In genomic region chr10:81418216-81419070, GRCm38 (mm10) we compare ENCODE assay signal across 8 mouse cellular contexts. TPM values are rescaled to one million over a fixed set of nuclear protein-coding genes. Genes with fewer than 3 reads are reported as not detected.
DNase-seq lines count a peak whose midpoint lies in the region; ATAC-seq and TF ChIP-seq lines count a peak whose summit lies in the region.

No protein-coding gene starts in this region.

- no peak overlapping the region for H3K9ac ChIP-seq in midbrain, postnatal 0 days (replicated peaks; ENCODE audit: low read length, poor library complexity, severe bottlenecking)
- H3K9ac ChIP-seq in forebrain, embryonic 13.5 days = peak overlapping the region; percentile 34; the same call in 1 of the 2 replicates
- H3K9ac ChIP-seq in limb, embryonic 13.5 days = 0 out of 2 replicates have a peak overlapping the region, but pooled peaks have one; percentile 65

- no peaks in the 10 kb centered on the region for H3K9me3 ChIP-seq in midbrain, embryonic 10.5 days (replicated peaks)
- H3K9me3 ChIP-seq in midbrain, postnatal 0 days (ENCODE audit: low read length) = no peaks in the 10 kb centered on the region
- H3K9me3 ChIP-seq in forebrain, embryonic 13.5 days (replicated peaks) = no peaks in the 10 kb centered on the region
- no peaks in the 10 kb centered on the region for H3K9me3 ChIP-seq in limb, embryonic 13.5 days

- H3K4me1 ChIP-seq in midbrain, embryonic 10.5 days = peaks cover 59% of the 10 kb centered on the region
- H3K4me1 ChIP-seq in midbrain, postnatal 0 days (ENCODE audit: insufficient read depth, low read length) = peaks cover 3% of the 10 kb centered on the region; the same call in 1 of the 2 replicates
- peaks cover 55% of the 10 kb centered on the region for H3K4me1 ChIP-seq in forebrain, embryonic 13.5 days
- peaks cover 59% of the 10 kb centered on the region for H3K4me1 ChIP-seq in limb, embryonic 13.5 days

- WGBS in midbrain, embryonic 10.5 days = 48% methylated on average over 11 of the region's 11 CpGs
- 51% methylated on average over 11 of the region's 11 CpGs for WGBS in midbrain, postnatal 0 days
- 50% methylated on average over 11 of the region's 11 CpGs for WGBS in forebrain, embryonic 13.5 days
- WGBS in limb, embryonic 13.5 days = 51% methylated on average over 11 of the region's 11 CpGs

- H3K36me3 ChIP-seq in midbrain, embryonic 10.5 days = no peaks in the 10 kb centered on the region
- 0 out of 2 replicates have a peak, but pooled peaks cover 12% of the 10 kb centered on the region for H3K36me3 ChIP-seq in midbrain, postnatal 0 days (ENCODE audit: insufficient read depth, low read length)
- peaks cover 15% of the 10 kb centered on the region for H3K36me3 ChIP-seq in forebrain, embryonic 13.5 days (ENCODE audit: poor library complexity, severe bottlenecking)
- H3K36me3 ChIP-seq in limb, embryonic 13.5 days = peaks cover 34% of the 10 kb centered on the region

- no peak for ATAC-seq in midbrain, postnatal 0 days (ENCODE audit: low FRiP score)
- ATAC-seq in forebrain, embryonic 13.5 days = no peak
- no peak for ATAC-seq in limb, embryonic 13.5 days (ENCODE audit: low FRiP score, low read depth)

- peaks cover 64% of the 10 kb centered on the region for H3K27me3 ChIP-seq in midbrain, embryonic 10.5 days (ENCODE audit: low read depth, poor library complexity, severe bottlenecking)
- H3K27me3 ChIP-seq in midbrain, postnatal 0 days (ENCODE audit: insufficient read depth, low read length) = no peaks in the 10 kb centered on the region
- 0 out of 2 replicates have a peak, but pooled peaks cover 8% of the 10 kb centered on the region for H3K27me3 ChIP-seq in forebrain, embryonic 13.5 days
- no peaks in the 10 kb centered on the region for H3K27me3 ChIP-seq in limb, embryonic 13.5 days

- no peak overlapping the region for H3K4me3 ChIP-seq in midbrain, embryonic 10.5 days
- H3K4me3 ChIP-seq in midbrain, postnatal 0 days (ENCODE audit: low read depth, low read length) = no peak overlapping the region
- no peak overlapping the region for H3K4me3 ChIP-seq in forebrain, embryonic 13.5 days
- no peak overlapping the region for H3K4me3 ChIP-seq in limb, embryonic 13.5 days

- H3K4me2 ChIP-seq in midbrain, postnatal 0 days (ENCODE audit: low read depth, low read length, poor library complexity, severe bottlenecking) = no peak overlapping the region
- no peak overlapping the region for H3K4me2 ChIP-seq in forebrain, embryonic 13.5 days
- no peak overlapping the region for H3K4me2 ChIP-seq in limb, embryonic 13.5 days (replicated peaks)

- no peak for TF ChIP-seq CTCF in midbrain, postnatal 0 days (IDR thresholded peaks at IDR 0.05)

- H3K27ac ChIP-seq in midbrain, embryonic 10.5 days (replicated peaks) = peak overlapping the region; percentile 38; the same call in 1 of the 2 replicates
- H3K27ac ChIP-seq in midbrain, postnatal 0 days (ENCODE audit: low read depth, low read length) = no peak overlapping the region
- H3K27ac ChIP-seq in forebrain, embryonic 13.5 days = peak overlapping the region; percentile 92
- 0 out of 2 replicates have a peak overlapping the region, but pooled peaks have one; percentile 91 for H3K27ac ChIP-seq in limb, embryonic 13.5 days

- peak; percentile 13 for DNase-seq in adrenal gland, postnatal 14 days
- no peak for DNase-seq in adrenal gland, postnatal 4 days (ENCODE audit: low spot score in 2 of 2)
- DNase-seq in midbrain, embryonic 10.5 days (ENCODE audit: low spot score) = no peak
- DNase-seq in midbrain, postnatal 0 days (ENCODE audit: low spot score) = no peak
- no peak for DNase-seq in embryo, embryonic 10.5 days (ENCODE audit: low spot score)
- DNase-seq in frontal cortex, postnatal 25 days (ENCODE audit: low spot score in 2 of 2) = no peak

RNA-seq across cellular contexts. Expression of gene Smim24, which starts 25.6 kb away (rescaled TPM):
- total RNA-seq in adrenal gland, postnatal 14 days (2021) = 0.94 and 1.9 TPM in 2 replicates
- total RNA-seq in adrenal gland, postnatal 4 days (2021) = 10 to 100 TPM in 1 of 2 experiments, 1 to 10 TPM in 1; 1.2 to 13.2 TPM
- 1.7 and 2.3 TPM in 2 replicates for polyA plus RNA-seq in midbrain, embryonic 10.5 days (2016; fragmentation: Nextera tagmentation; extraction: Ambion mirVana)
- 1.5 and 1.7 TPM in 2 replicates for total RNA-seq in midbrain, postnatal 0 days (2014; rRNA removed)
- 1.1 and 2.0 TPM in 2 replicates for polyA plus RNA-seq in midbrain, postnatal 0 days (2015; fragmentation: Nextera tagmentation; extraction: Ambion mirVana)
- 1.8 TPM in 2 replicates for polyA plus RNA-seq in forebrain, embryonic 13.5 days (2015; fragmentation: Nextera tagmentation; extraction: Ambion mirVana)
- polyA plus RNA-seq in limb, embryonic 13.5 days (2015; fragmentation: Nextera tagmentation; extraction: Ambion mirVana) = 4.2 and 4.7 TPM in 2 replicates

RNA-seq across cellular contexts. Expression of gene Gm48552, which starts 29.6 kb away (rescaled TPM):
- total RNA-seq in adrenal gland, postnatal 14 days (2021) = 0.64 and 2.1 TPM in 2 replicates
- 1 to 10 TPM; 2.6 to 4.1 TPM for total RNA-seq in adrenal gland, postnatal 4 days (2021)
- 1.7 and 2.9 TPM in 2 replicates for polyA plus RNA-seq in midbrain, embryonic 10.5 days (2016; fragmentation: Nextera tagmentation; extraction: Ambion mirVana)
- 6.6 TPM in 1 of 2 replicates, not detected in the other for total RNA-seq in midbrain, postnatal 0 days (2014; rRNA removed)
- polyA plus RNA-seq in midbrain, postnatal 0 days (2015; fragmentation: Nextera tagmentation; extraction: Ambion mirVana) = 1.6 and 3.9 TPM in 2 replicates
- polyA plus RNA-seq in forebrain, embryonic 13.5 days (2015; fragmentation: Nextera tagmentation; extraction: Ambion mirVana) = 2.1 and 2.3 TPM in 2 replicates
- 1.7 and 1.9 TPM in 2 replicates for polyA plus RNA-seq in limb, embryonic 13.5 days (2015; fragmentation: Nextera tagmentation; extraction: Ambion mirVana)

RNA-seq across cellular contexts. Expression of gene Gm48551, which starts 34.2 kb away (rescaled TPM):
- total RNA-seq in adrenal gland, postnatal 14 days (2021) = 0.48 and 1.6 TPM in 2 replicates
- total RNA-seq in adrenal gland, postnatal 4 days (2021) = 1 to 10 TPM; 1.7 to 1.8 TPM
- 2.9 and 3.4 TPM in 2 replicates for polyA plus RNA-seq in midbrain, embryonic 10.5 days (2016; fragmentation: Nextera tagmentation; extraction: Ambion mirVana)
- total RNA-seq in midbrain, postnatal 0 days (2014; rRNA removed) = 0.88 and 2.7 TPM in 2 replicates
- 5.8 and 10.2 TPM in 2 replicates for polyA plus RNA-seq in midbrain, postnatal 0 days (2015; fragmentation: Nextera tagmentation; extraction: Ambion mirVana)
- 4.2 and 5.8 TPM in 2 replicates for polyA plus RNA-seq in forebrain, embryonic 13.5 days (2015; fragmentation: Nextera tagmentation; extraction: Ambion mirVana)
- polyA plus RNA-seq in limb, embryonic 13.5 days (2015; fragmentation: Nextera tagmentation; extraction: Ambion mirVana) = 3.3 and 4.0 TPM in 2 replicates

RNA-seq across cellular contexts. Expression of gene Dohh, which starts 34.2 kb away (rescaled TPM):
- 52.6 and 55.6 TPM in 2 replicates for total RNA-seq in adrenal gland, postnatal 14 days (2021)
- total RNA-seq in adrenal gland, postnatal 4 days (2021) = 10 to 100 TPM; 49.4 to 49.7 TPM
- 93.4 and 98.7 TPM in 2 replicates for polyA plus RNA-seq in midbrain, embryonic 10.5 days (2016; fragmentation: Nextera tagmentation; extraction: Ambion mirVana)
- 120 and 132 TPM in 2 replicates for total RNA-seq in midbrain, postnatal 0 days (2014; rRNA removed)
- 95.8 and 115 TPM in 2 replicates for polyA plus RNA-seq in midbrain, postnatal 0 days (2015; fragmentation: Nextera tagmentation; extraction: Ambion mirVana)
- 76.7 and 87.3 TPM in 2 replicates for polyA plus RNA-seq in forebrain, embryonic 13.5 days (2015; fragmentation: Nextera tagmentation; extraction: Ambion mirVana)
- 72.7 and 79.4 TPM in 2 replicates for polyA plus RNA-seq in limb, embryonic 13.5 days (2015; fragmentation: Nextera tagmentation; extraction: Ambion mirVana)

RNA-seq across cellular contexts. Expression of gene Nfic, which starts 37.0 kb away (rescaled TPM):
- 90.1 and 104 TPM in 2 replicates for total RNA-seq in adrenal gland, postnatal 14 days (2021)
- total RNA-seq in adrenal gland, postnatal 4 days (2021) = 100 to 1,000 TPM; 120 to 129 TPM
- polyA plus RNA-seq in midbrain, embryonic 10.5 days (2016; fragmentation: Nextera tagmentation; extraction: Ambion mirVana) = 8.7 and 11.7 TPM in 2 replicates
- 16.2 and 17.4 TPM in 2 replicates for total RNA-seq in midbrain, postnatal 0 days (2014; rRNA removed)
- polyA plus RNA-seq in midbrain, postnatal 0 days (2015; fragmentation: Nextera tagmentation; extraction: Ambion mirVana) = 19.1 and 21.3 TPM in 2 replicates
- 18.5 and 25.2 TPM in 2 replicates for polyA plus RNA-seq in forebrain, embryonic 13.5 days (2015; fragmentation: Nextera tagmentation; extraction: Ambion mirVana)
- polyA plus RNA-seq in limb, embryonic 13.5 days (2015; fragmentation: Nextera tagmentation; extraction: Ambion mirVana) = 77.2 and 82.8 TPM in 2 replicates
